Mouse (Mus musculus) midbrain, postnatal 0 days (tissue): ENCODE measurements at regions not wholly inside any gene's neighbourhood (a gene's known extent, or its start where the extent isn't known, plus 50 kb on each side); places are given as distances from the start of the nearest gene placed in this dataset.

ENCODE experiments used
- ATAC-seq: fragments of 200-750 bp; cut with Nextera tagmentation; 2 replicates; pipeline ENCODE4 v1.8.0; 2017; ENCODE audit warnings: moderate number of reproducible peaks, mild to moderate bottlenecking, moderate TSS enrichment, moderate library complexity; ENCODE audit not compliant: low FRiP score
- DNase-seq: peaks from one replicate; pipeline ENCODE4 v3.0.0-alpha.2; 2015; ENCODE audit warnings: low spot score
- H3K27ac ChIP-seq: fragments of 300-500 bp; sonication (generic); 2 replicates; pipeline ENCODE4 v1.5.1; 2014; ENCODE audit warnings: low read depth, mild to moderate bottlenecking, low read length, mixed read lengths
- H3K27me3 ChIP-seq: fragments of 300-500 bp; sonication (generic); 2 replicates; pipeline ENCODE4 v1.6.1; 2014; ENCODE audit warnings: low read length, control low read depth, mixed read lengths; ENCODE audit not compliant: insufficient read depth
- H3K36me3 ChIP-seq: fragments of 300-500 bp; sonication (generic); 2 replicates; pipeline ENCODE4 v1.6.1; 2014; ENCODE audit warnings: low read length, control low read depth, mixed read lengths; ENCODE audit not compliant: insufficient read depth
- H3K4me1 ChIP-seq: fragments of 300-500 bp; sonication (generic); 2 replicates; pipeline ENCODE4 v1.6.1; 2014; ENCODE audit warnings: mild to moderate bottlenecking, control low read depth, antibody characterized with exemption, low read length, mixed read lengths; ENCODE audit not compliant: insufficient read depth
- H3K4me2 ChIP-seq: fragments of 300-500 bp; sonication (generic); 2 replicates; pipeline ENCODE4 v1.6.1; 2014; ENCODE audit warnings: low read depth, mild to moderate bottlenecking, low read length, mixed read lengths; ENCODE audit not compliant: poor library complexity, severe bottlenecking
- H3K4me3 ChIP-seq: fragments of 300-500 bp; sonication (generic); 2 replicates; pipeline ENCODE4 v1.5.1; 2014; ENCODE audit warnings: low read depth, mild to moderate bottlenecking, low read length, moderate library complexity
- H3K9ac ChIP-seq: fragments of 300-500 bp; sonication (generic); replicated peaks from 2 replicates; pipeline ENCODE4 v1.6.1; 2014; ENCODE audit warnings: mild to moderate bottlenecking, low read length, moderate library complexity, mixed read lengths; ENCODE audit not compliant: poor library complexity, severe bottlenecking
- H3K9me3 ChIP-seq: fragments of 300-500 bp; sonication (generic); 2 replicates; pipeline ENCODE4 v1.6.1; 2016; ENCODE audit warnings: low read length, control low read depth
- CTCF ChIP-seq: IDR thresholded peaks from 2 replicates; pipeline ENCODE4 v1.5.1; 2016; ENCODE audit warnings: antibody characterized with exemption, mild to moderate bottlenecking
- WGBS: fragments of 180-500 bp; shearing (Covaris S2); extraction: QIAGEN DNeasy Blood & Tissue Kit; methylation state at CpG from one replicate; pipeline ENCODE4 v1.1.7; 2014; 5-methylcytosine and 5-hydroxymethylcytosine counted together

- DNase-seq (no peak), ATAC-seq (no peak)
- 39% methylated on average over 3 of the region's 3 CpGs for WGBS
- H3K27ac ChIP-seq, result no peak overlapping the region
- TF ChIP-seq CTCF, result no peak
- H3K9ac ChIP-seq, result no peak overlapping the region
- H3K4me2 ChIP-seq, result no peak overlapping the region
- H3K9me3 ChIP-seq, result no peaks in the 10 kb centered on the region
- no peaks in the 10 kb centered on the region for H3K36me3 ChIP-seq
- no peak overlapping the region for H3K4me3 ChIP-seq
- H3K4me1 ChIP-seq, result no peaks in the 10 kb centered on the region
- 0 out of 2 replicates have a peak, but pooled peaks cover 6% of the 10 kb centered on the region for H3K27me3 ChIP-seq
Observed at GRCm38 (mm10) chr6:64797600-64797999, 68.7 kb downstream of the Atoh1 start.

- Histone ChIP-seq H3K36me3 (no peaks in the 10 kb centered on the region), H3K9me3 (no peaks in the 10 kb centered on the region), H3K27ac (no peak overlapping the region), H3K4me2 (peak overlapping the region; percentile 88), H3K4me3 (peak overlapping the region; percentile 44), H3K9ac (no peak overlapping the region), H3K27me3 (0 out of 2 replicates have a peak, but pooled peaks cover 6% of the 10 kb centered on the region), H3K4me1 (no peaks in the 10 kb centered on the region)
- TF ChIP-seq CTCF, result no peak
- no peak for ATAC-seq
- WGBS, result 59% methylated on average over 5 of the region's 5 CpGs
- no peak for DNase-seq
Observed at GRCm38 (mm10) chr6:64798804-64799203, 69.9 kb downstream of the Atoh1 start.

- peak overlapping the region; percentile 44 for H3K4me3 ChIP-seq
- no peaks in the 10 kb centered on the region for H3K36me3 ChIP-seq
- DNase-seq (peak; percentile 40), ATAC-seq (peak; percentile 63; the same call in 1 of the 2 replicates)
- 3% methylated on average over 22 of the region's 22 CpGs for WGBS
- H3K4me1 ChIP-seq, result no peaks in the 10 kb centered on the region
- H3K9ac ChIP-seq, result 0 out of 2 replicates have a peak overlapping the region, but pooled peaks have one; percentile 33
- no peaks in the 10 kb centered on the region for H3K9me3 ChIP-seq
- no peak for TF ChIP-seq CTCF
- no peak overlapping the region for H3K27ac ChIP-seq
- peak overlapping the region; percentile 88 for H3K4me2 ChIP-seq
- H3K27me3 ChIP-seq, result 0 out of 2 replicates have a peak, but pooled peaks cover 6% of the 10 kb centered on the region
Observed at GRCm38 (mm10) chr6:64799306-64800001, 70.5 kb downstream of the Atoh1 start.

- no peak for TF ChIP-seq CTCF
- no peak for DNase-seq
- no peak for ATAC-seq
- no peaks in the 10 kb centered on the region for H3K4me1 ChIP-seq
- no peak overlapping the region for H3K4me2 ChIP-seq
- 42% methylated on average over 3 of the region's 3 CpGs for WGBS
- H3K27me3 ChIP-seq, result 0 out of 2 replicates have a peak, but pooled peaks cover 6% of the 10 kb centered on the region
- H3K27ac ChIP-seq, result no peak overlapping the region
- H3K36me3 ChIP-seq, result no peaks in the 10 kb centered on the region
- no peak overlapping the region for H3K4me3 ChIP-seq
- no peaks in the 10 kb centered on the region for H3K9me3 ChIP-seq
- H3K9ac ChIP-seq, result no peak overlapping the region
Observed at GRCm38 (mm10) chr6:64800965-64801364, 72.0 kb downstream of the Atoh1 start.

- ATAC-seq, result no peak
- WGBS, result 70% methylated on average over 1 of the region's 1 CpGs
- Histone ChIP-seq H3K27me3 (no peaks in the 10 kb centered on the region), H3K36me3 (no peaks in the 10 kb centered on the region), H3K4me1 (no peaks in the 10 kb centered on the region), H3K27ac (no peak overlapping the region), H3K9ac (no peak overlapping the region), H3K9me3 (no peaks in the 10 kb centered on the region), H3K4me2 (no peak overlapping the region), H3K4me3 (no peak overlapping the region)
- peak; percentile 59 for TF ChIP-seq CTCF
- DNase-seq, result peak; percentile 35
Observed at GRCm38 (mm10) chr6:64815115-64815514, 86.2 kb downstream of the Atoh1 start.

- Histone ChIP-seq H3K9ac (no peak overlapping the region), H3K27ac (no peak overlapping the region), H3K9me3 (0 out of 2 replicates have a peak, but pooled peaks cover 3% of the 10 kb centered on the region), H3K27me3 (no peaks in the 10 kb centered on the region), H3K4me3 (no peak overlapping the region), H3K4me1 (no peaks in the 10 kb centered on the region), H3K36me3 (no peaks in the 10 kb centered on the region), H3K4me2 (no peak overlapping the region)
- WGBS, result 37% methylated on average over 4 of the region's 4 CpGs
- TF ChIP-seq CTCF, result no peak
- DNase-seq (no peak), ATAC-seq (no peak)
Observed at GRCm38 (mm10) chr6:64849097-64849648, 120.2 kb downstream of the Atoh1 start.
